Mouse (Mus musculus) stomach, postnatal 0 days (tissue): ENCODE results near the gene Tfam.

ENCODE experiments used
- CTCF ChIP-seq: IDR thresholded peaks from 2 replicates; pipeline ENCODE4 v1.5.1; 2016; ENCODE audit warnings: antibody characterized with exemption, low read depth, mild to moderate bottlenecking, moderate library complexity
- EP300 ChIP-seq: optimal IDR thresholded peaks from 2 replicates; pipeline ENCODE3; 2016; ENCODE audit warnings: antibody characterized with exemption

DNA sequence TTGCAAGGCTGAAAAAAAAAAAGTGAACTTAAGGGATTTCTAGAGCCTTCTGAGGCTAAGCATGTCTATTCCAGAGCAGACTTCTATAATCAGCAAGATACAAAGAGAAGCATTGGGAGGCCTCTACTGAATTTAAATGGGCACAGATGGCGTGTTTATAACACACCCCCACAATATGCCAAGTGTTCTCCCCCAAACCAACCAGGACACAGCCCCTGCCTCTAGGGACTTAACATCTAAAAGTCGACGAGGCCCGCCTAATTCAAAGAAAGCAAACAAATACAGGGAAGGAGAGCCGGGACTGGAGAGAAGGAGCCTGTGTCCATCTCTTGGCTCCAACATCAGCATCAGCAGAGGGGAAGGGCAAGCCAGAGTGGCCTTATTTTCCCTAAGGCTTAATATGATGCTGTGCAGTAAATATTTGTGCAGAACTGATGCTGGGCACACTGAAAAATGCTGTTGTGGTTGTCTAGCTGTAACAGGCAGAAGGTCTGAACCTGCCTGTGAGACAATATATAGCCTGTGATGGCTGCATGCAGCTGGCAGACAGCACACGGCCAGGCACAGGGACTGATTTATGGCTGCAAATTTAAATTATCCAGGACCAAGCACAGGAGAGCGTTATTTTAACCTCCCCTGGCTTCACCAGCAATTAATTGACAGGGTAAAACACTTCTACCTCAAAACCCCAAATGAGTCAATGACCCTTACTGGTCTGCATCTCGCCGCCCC lies 35.1 kb upstream of the Tfam start:
- TF ChIP-seq EP300 (no peak), CTCF (no peak)
